Mouse (Mus musculus) embryonic facial prominence, embryonic 14.5 days (tissue): ENCODE measurements at regions not wholly inside any gene's neighbourhood (a gene's known extent, or its start where the extent isn't known, plus 50 kb on each side); places are given as distances from the start of the nearest gene placed in this dataset.

Source experiments
- ATAC-seq: fragments of 200-750 bp; cut with Nextera tagmentation; 2 replicates; pipeline ENCODE4 v1.8.0; 2017; ENCODE audit warnings: low read depth, moderate number of reproducible peaks, moderate TSS enrichment
- DNase-seq: peaks from one replicate; pipeline ENCODE4 v3.0.0-alpha.2; 2015; ENCODE audit warnings: low spot score
- H3K27ac ChIP-seq: fragments of 300-500 bp; sonication (generic); replicated peaks from 2 replicates; pipeline ENCODE4 v1.5.1; 2014; ENCODE audit warnings: low read depth, mild to moderate bottlenecking, low read length, moderate library complexity
- H3K27me3 ChIP-seq: fragments of 300-500 bp; sonication (generic); replicated peaks from 2 replicates; pipeline ENCODE4 v1.6.1; 2014; ENCODE audit warnings: low read length; ENCODE audit not compliant: control insufficient read depth, insufficient read depth
- H3K36me3 ChIP-seq: fragments of 300-500 bp; sonication (generic); 2 replicates; pipeline ENCODE4 v1.6.1; 2014; ENCODE audit warnings: low read length, mixed read lengths; ENCODE audit not compliant: control insufficient read depth, insufficient read depth
- H3K4me1 ChIP-seq: fragments of 300-500 bp; sonication (generic); 2 replicates; pipeline ENCODE4 v1.6.1; 2014; ENCODE audit warnings: antibody characterized with exemption, low read length; ENCODE audit not compliant: control insufficient read depth, insufficient read depth
- H3K4me2 ChIP-seq: fragments of 300-500 bp; sonication (generic); 2 replicates; pipeline ENCODE4 v1.6.1; 2014; ENCODE audit warnings: low read depth, mild to moderate bottlenecking, low read length, moderate library complexity, mixed read lengths
- H3K4me3 ChIP-seq: fragments of 300-500 bp; sonication (generic); 2 replicates; pipeline ENCODE4 v1.5.1; 2014; ENCODE audit warnings: low read depth, mild to moderate bottlenecking, low read length
- H3K9ac ChIP-seq: fragments of 300-500 bp; sonication (generic); 2 replicates; pipeline ENCODE4 v1.6.1; 2014; ENCODE audit warnings: low read depth, mild to moderate bottlenecking, low read length, moderate library complexity, mixed read lengths
- H3K9me3 ChIP-seq: fragments of 300-500 bp; sonication (generic); 2 replicates; pipeline ENCODE4 v1.6.1; 2016; ENCODE audit warnings: low read length; ENCODE audit not compliant: control insufficient read depth
- WGBS: fragments of 180-500 bp; shearing (Covaris S2); extraction: QIAGEN DNeasy Blood & Tissue Kit; methylation state at CpG from one replicate; pipeline ENCODE4 v1.1.7; 2014; 5-methylcytosine and 5-hydroxymethylcytosine counted together

- 0 out of 2 replicates have a peak, but pooled peaks cover 7% of the 10 kb centered on the region for H3K9me3 ChIP-seq
- no peak overlapping the region for H3K4me3 ChIP-seq
- no peak for ATAC-seq
- H3K4me1 ChIP-seq, result no peaks in the 10 kb centered on the region
- no peak overlapping the region for H3K27ac ChIP-seq
- H3K27me3 ChIP-seq, result no peaks in the 10 kb centered on the region
- WGBS, result 81% methylated on average over 1 of the region's 1 CpGs
- H3K36me3 ChIP-seq, result no peaks in the 10 kb centered on the region
- H3K9ac ChIP-seq, result no peak overlapping the region
- no peak for DNase-seq
- no peak overlapping the region for H3K4me2 ChIP-seq
Measured at GRCm38 (mm10) chr13:11210109-11210508, 849.5 kb upstream of the Chrm3 start.

- DNase-seq (no peak), ATAC-seq (no peak)
- WGBS, result 81% methylated on average over 6 of the region's 6 CpGs
- H3K4me1 ChIP-seq, result no peaks in the 10 kb centered on the region
- H3K4me3 ChIP-seq, result no peak overlapping the region
- no peaks in the 10 kb centered on the region for H3K27me3 ChIP-seq
- H3K27ac ChIP-seq, result no peak overlapping the region
- no peak overlapping the region for H3K9ac ChIP-seq
- H3K9me3 ChIP-seq, result 0 out of 2 replicates have a peak, but pooled peaks cover 7% of the 10 kb centered on the region
- H3K36me3 ChIP-seq, result no peaks in the 10 kb centered on the region
- no peak overlapping the region for H3K4me2 ChIP-seq
Measured at GRCm38 (mm10) chr13:11205216-11205786, 844.7 kb upstream of the Chrm3 start.

GRCm38 (mm10) chr13:11201978-11202377 lies 841.3 kb upstream of the Chrm3 start:
- Histone ChIP-seq H3K27me3 (no peaks in the 10 kb centered on the region), H3K4me3 (no peak overlapping the region), H3K9me3 (no peaks in the 10 kb centered on the region), H3K27ac (no peak overlapping the region), H3K36me3 (no peaks in the 10 kb centered on the region), H3K9ac (no peak overlapping the region), H3K4me1 (no peaks in the 10 kb centered on the region), H3K4me2 (no peak overlapping the region)
- ATAC-seq (no peak), DNase-seq (no peak)

GRCm38 (mm10) chr13:11192471-11192870 lies 831.8 kb upstream of the Chrm3 start:
- Histone ChIP-seq H3K9ac (no peak overlapping the region), H3K4me2 (no peak overlapping the region), H3K27me3 (no peaks in the 10 kb centered on the region), H3K9me3 (no peaks in the 10 kb centered on the region), H3K27ac (no peak overlapping the region), H3K4me1 (no peaks in the 10 kb centered on the region), H3K36me3 (no peaks in the 10 kb centered on the region), H3K4me3 (no peak overlapping the region)
- 67% methylated on average over 8 of the region's 8 CpGs for WGBS
- ATAC-seq, result no peak
- no peak for DNase-seq

GRCm38 (mm10) chr13:11181191-11181590 lies 820.5 kb upstream of the Chrm3 start:
- no peaks in the 10 kb centered on the region for H3K4me1 ChIP-seq
- no peak overlapping the region for H3K9ac ChIP-seq
- no peak overlapping the region for H3K4me3 ChIP-seq
- no peak for DNase-seq
- no peak overlapping the region for H3K4me2 ChIP-seq
- H3K36me3 ChIP-seq, result no peaks in the 10 kb centered on the region
- H3K27ac ChIP-seq, result no peak overlapping the region
- no peaks in the 10 kb centered on the region for H3K9me3 ChIP-seq
- ATAC-seq, result no peak
- no peaks in the 10 kb centered on the region for H3K27me3 ChIP-seq

DNA sequence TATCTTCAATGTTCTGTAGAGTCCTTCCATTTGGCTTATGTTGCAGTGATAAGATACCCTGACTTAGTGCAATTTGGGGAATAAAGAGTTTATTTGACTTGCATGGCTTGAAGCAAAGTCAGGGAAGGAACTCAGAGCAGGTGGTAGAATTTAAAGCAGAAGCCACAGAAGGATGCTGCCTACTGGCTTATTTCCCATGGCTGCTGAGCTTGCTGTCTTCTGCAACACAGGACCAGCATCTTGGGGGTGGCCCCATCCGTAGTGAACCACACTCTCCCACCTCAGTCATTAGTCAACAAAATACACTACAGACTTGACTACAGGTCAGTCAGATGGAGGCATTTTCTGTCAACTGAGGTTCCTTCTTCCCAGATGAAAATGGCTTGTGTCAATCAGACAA lies 819.7 kb upstream of the Chrm3 start:
- ATAC-seq (no peak), DNase-seq (no peak)
- WGBS, result 84% methylated on average over 1 of the region's 1 CpGs
- H3K27ac ChIP-seq, result no peak overlapping the region
- no peaks in the 10 kb centered on the region for H3K36me3 ChIP-seq
- no peak overlapping the region for H3K9ac ChIP-seq
- no peak overlapping the region for H3K4me3 ChIP-seq
- no peaks in the 10 kb centered on the region for H3K4me1 ChIP-seq
- H3K27me3 ChIP-seq, result no peaks in the 10 kb centered on the region
- no peak overlapping the region for H3K4me2 ChIP-seq
- H3K9me3 ChIP-seq, result no peaks in the 10 kb centered on the region

- ATAC-seq (no peak), DNase-seq (no peak)
- Histone ChIP-seq H3K27me3 (no peaks in the 10 kb centered on the region), H3K9ac (no peak overlapping the region), H3K27ac (no peak overlapping the region), H3K9me3 (no peaks in the 10 kb centered on the region), H3K4me1 (no peaks in the 10 kb centered on the region), H3K4me3 (no peak overlapping the region), H3K4me2 (no peak overlapping the region), H3K36me3 (no peaks in the 10 kb centered on the region)
- 87% methylated on average over 2 of the region's 2 CpGs for WGBS
Measured at GRCm38 (mm10) chr13:11178586-11178985, 817.9 kb upstream of the Chrm3 start.

GRCm38 (mm10) chr13:11177642-11178420 lies 817.2 kb upstream of the Chrm3 start:
- Histone ChIP-seq H3K36me3 (no peaks in the 10 kb centered on the region), H3K4me3 (no peak overlapping the region), H3K27ac (no peak overlapping the region), H3K4me1 (no peaks in the 10 kb centered on the region), H3K4me2 (no peak overlapping the region), H3K9me3 (no peaks in the 10 kb centered on the region), H3K9ac (no peak overlapping the region), H3K27me3 (no peaks in the 10 kb centered on the region)
- 81% methylated on average over 6 of the region's 6 CpGs for WGBS
- no peak for ATAC-seq
- no peak for DNase-seq

- Histone ChIP-seq H3K36me3 (no peaks in the 10 kb centered on the region), H3K27me3 (no peaks in the 10 kb centered on the region), H3K27ac (no peak overlapping the region), H3K4me2 (no peak overlapping the region), H3K9ac (no peak overlapping the region), H3K4me3 (no peak overlapping the region), H3K4me1 (no peaks in the 10 kb centered on the region), H3K9me3 (no peaks in the 10 kb centered on the region)
- ATAC-seq (no peak), DNase-seq (no peak)
- WGBS, result 65% methylated on average over 5 of the region's 5 CpGs
Measured at GRCm38 (mm10) chr13:11167115-11167514, 806.5 kb upstream of the Chrm3 start.
